Mouse (Mus musculus): Measurements from ENCODE around the gene Cps1.

The Cps1 gene
- long read RNA-seq, experiment 1: 0 reads
- long read RNA-seq, experiment 2: 0 reads

- intact Hi-C loops (cut with DNase I): no loop called here
Measured at GRCm38 (mm10) chr1:67122797-67123196, at the start of gene Cps1. Cps1 (plus strand) TSS chr1:67123026.

- intact Hi-C loops (cut with DNase I): no loop called here
Measured at GRCm38 (mm10) chr1:67077739-67078138, 45.1 kb upstream of the Cps1 start.

GRCm38 (mm10) chr1:67078666-67079065, 44.2 kb upstream of the Cps1 start:
- intact Hi-C loops (cut with DNase I): no loop called here

- intact Hi-C loops (cut with DNase I): no loop called here
Measured at GRCm38 (mm10) chr1:67079146-67079545, 43.7 kb upstream of the Cps1 start.

GRCm38 (mm10) chr1:67092473-67092872, 30.4 kb upstream of the Cps1 start:
- intact Hi-C loops (cut with DNase I): no loop called here

- intact Hi-C loops (cut with DNase I): no loop called here
Measured at GRCm38 (mm10) chr1:67099215-67099614, 23.6 kb upstream of the Cps1 start.

- intact Hi-C loops (cut with DNase I): no loop called here
Measured at GRCm38 (mm10) chr1:67103476-67104248, 19.2 kb upstream of the Cps1 start.

- intact Hi-C loops (cut with DNase I): no loop called here
Measured at GRCm38 (mm10) chr1:67111621-67112298, 11.1 kb upstream of the Cps1 start.

GRCm38 (mm10) chr1:67113343-67114030, 9.3 kb upstream of the Cps1 start:
- intact Hi-C loops (cut with DNase I): no loop called here

- intact Hi-C loops (cut with DNase I): no loop called here
Measured at GRCm38 (mm10) chr1:67116571-67116970, 6.3 kb upstream of the Cps1 start.

- intact Hi-C loops (cut with DNase I): no loop called here
Measured at GRCm38 (mm10) chr1:67117778-67118177, 5.0 kb upstream of the Cps1 start.

GRCm38 (mm10) chr1:67125433-67125832, 2.6 kb downstream of the Cps1 start:
- intact Hi-C loops (cut with DNase I): no loop called here

GRCm38 (mm10) chr1:67143939-67144338, 21.1 kb downstream of the Cps1 start:
- intact Hi-C loops (cut with DNase I): no loop called here

GRCm38 (mm10) chr1:67151246-67151645, 28.4 kb downstream of the Cps1 start:
- intact Hi-C loops (cut with DNase I): no loop called here

GRCm38 (mm10) chr1:67167283-67167682, 44.5 kb downstream of the Cps1 start:
- intact Hi-C loops (cut with DNase I): no loop called here

- intact Hi-C loops (cut with DNase I): no loop called here
Measured at GRCm38 (mm10) chr1:67181165-67181564, 58.3 kb downstream of the Cps1 start.

- intact Hi-C loops (cut with DNase I): no loop called here
Measured at GRCm38 (mm10) chr1:67182201-67182600, 59.4 kb downstream of the Cps1 start.

- intact Hi-C loops (cut with DNase I): no loop called here
Measured at GRCm38 (mm10) chr1:67183532-67183931, 60.7 kb downstream of the Cps1 start.

GRCm38 (mm10) chr1:67184134-67184533, 61.3 kb downstream of the Cps1 start:
- intact Hi-C loops (cut with DNase I): no loop called here

GRCm38 (mm10) chr1:67197335-67197734, 74.5 kb downstream of the Cps1 start:
- intact Hi-C loops (cut with DNase I): no loop called here

GRCm38 (mm10) chr1:67218339-67218944, 95.6 kb downstream of the Cps1 start:
- intact Hi-C loops (cut with DNase I): loop anchor here (10.0 kb wide), 2 partner anchors 256 to 416 kb away; no protein-coding TSS in a partner anchor

- intact Hi-C loops (cut with DNase I): no loop called here
Measured at GRCm38 (mm10) chr1:67223666-67224065, 100.8 kb downstream of the Cps1 start.
